22 mouse cellular contexts compared by ENCODE assay signal in genomic region chr9:105274925-105275324, GRCm38 (mm10).
A peak's percentile ranks its signal among the peaks of the same experiment; 100 is the strongest.
DNase-seq lines count a peak whose midpoint lies in the region; ATAC-seq and TF ChIP-seq lines count a peak whose summit lies in the region.
"Had no signal": no experiment of that assay in that cellular context is flagged by ENCODE, and none has a peak within 500 bp of the region (broad histone marks: within the 10 kb centered on the region; RNA-seq: fewer than 3 reads in every experiment).

No protein-coding gene starts in this region.

- no peak overlapping the region for H3K9ac ChIP-seq in hindbrain, embryonic 16.5 days (ENCODE audit: low read depth, low read length)
- H3K9ac ChIP-seq in midbrain, embryonic 15.5 days, result no peak overlapping the region
- H3K9ac ChIP-seq in midbrain, embryonic 11.5 days (ENCODE audit: low read length), result no peak overlapping the region
- no peak overlapping the region for H3K9ac ChIP-seq in forebrain, postnatal 0 days
- H3K9ac ChIP-seq: kidney, embryonic 15.5 days; liver, embryonic 15.5 days had no signal

- H3K4me2 ChIP-seq in hindbrain, embryonic 16.5 days (ENCODE audit: low read length), result no peak overlapping the region
- H3K4me2 ChIP-seq in midbrain, embryonic 15.5 days, result no peak overlapping the region
- no peak overlapping the region for H3K4me2 ChIP-seq in midbrain, embryonic 11.5 days
- H3K4me2 ChIP-seq in forebrain, postnatal 0 days (ENCODE audit: low read depth), result no peak overlapping the region
- H3K4me2 ChIP-seq: kidney, embryonic 15.5 days; liver, embryonic 15.5 days had no signal

- 85% methylated on average over 3 of the region's 3 CpGs for WGBS in hindbrain, embryonic 10.5 days
- WGBS in hindbrain, embryonic 16.5 days, result 60% methylated on average over 3 of the region's 3 CpGs
- WGBS in midbrain, embryonic 15.5 days, result 71% methylated on average over 3 of the region's 3 CpGs
- WGBS in midbrain, embryonic 11.5 days, result 87% methylated on average over 3 of the region's 3 CpGs
- WGBS in forebrain, postnatal 0 days, result 47% methylated on average over 3 of the region's 3 CpGs

- H3K4me1 ChIP-seq in hindbrain, embryonic 10.5 days (replicated peaks), result peaks cover 12% of the 10 kb centered on the region
- H3K4me1 ChIP-seq in hindbrain, embryonic 16.5 days (ENCODE audit: control insufficient read depth, insufficient read depth, low read depth, low read length), result peaks cover 8% of the 10 kb centered on the region
- peaks cover 13% of the 10 kb centered on the region for H3K4me1 ChIP-seq in midbrain, embryonic 15.5 days
- H3K4me1 ChIP-seq in midbrain, embryonic 11.5 days (ENCODE audit: control insufficient read depth, insufficient read depth, low read length), result peaks cover 3% of the 10 kb centered on the region; the same call in 1 of the 2 replicates
- 0 out of 2 replicates have a peak, but pooled peaks cover 3% of the 10 kb centered on the region for H3K4me1 ChIP-seq in forebrain, postnatal 0 days (ENCODE audit: insufficient read depth)
- H3K4me1 ChIP-seq: embryonic facial prominence, embryonic 10.5 days; kidney, embryonic 15.5 days; limb, embryonic 10.5 days; liver, embryonic 15.5 days had no signal

- ATAC-seq in hindbrain, embryonic 16.5 days, result no peak
- no peak for ATAC-seq in midbrain, embryonic 15.5 days (replicated peaks)
- ATAC-seq in midbrain, embryonic 11.5 days (ENCODE audit: low FRiP score), result no peak
- ATAC-seq in forebrain, postnatal 0 days, result peak; percentile 63
- ATAC-seq in megakaryocyte-erythroid progenitor cell, adult 5-6 weeks (replicated peaks; ENCODE audit: low FRiP score, low TSS enrichment, poor library complexity, severe bottlenecking), result no peak

- no peaks in the 10 kb centered on the region for H3K27me3 ChIP-seq in hindbrain, embryonic 10.5 days (ENCODE audit: insufficient read depth, poor library complexity, severe bottlenecking)
- no peaks in the 10 kb centered on the region for H3K27me3 ChIP-seq in hindbrain, embryonic 16.5 days (replicated peaks; ENCODE audit: control insufficient read depth, insufficient read depth, low read length)
- H3K27me3 ChIP-seq in midbrain, embryonic 15.5 days (replicated peaks), result no peaks in the 10 kb centered on the region
- no peaks in the 10 kb centered on the region for H3K27me3 ChIP-seq in midbrain, embryonic 11.5 days (ENCODE audit: control insufficient read depth, insufficient read depth, low read length)
- no peaks in the 10 kb centered on the region for H3K27me3 ChIP-seq in forebrain, postnatal 0 days (ENCODE audit: insufficient read depth, low read length)
- H3K27me3 ChIP-seq: kidney, embryonic 15.5 days; liver, embryonic 15.5 days had no signal

- no peak for TF ChIP-seq CTCF in forebrain, postnatal 0 days (IDR thresholded peaks at IDR 0.05; ENCODE audit: low read depth)

- no peak for DNase-seq in hindbrain, embryonic 10.5 days (ENCODE audit: low spot score)
- DNase-seq in midbrain, embryonic 11.5 days (ENCODE audit: low spot score, missing footprints), result no peak
- peak; percentile 46 for DNase-seq in forebrain, postnatal 0 days
- no peak for DNase-seq in layer of hippocampus, adult 8-10 months (ENCODE audit: low spot score in 2 of 2)
- DNase-seq: adrenal gland, postnatal 25 days; cerebellum, adult 11 months; cerebellum, adult 9-11 months; gastrocnemius, adult 2 months; kidney, adult 11 months; kidney, postnatal 4 days; layer of hippocampus, adult 9-11 months; liver; right cerebral cortex, postnatal 25 days; spleen, adult 18-20 months had no signal

- no peaks in the 10 kb centered on the region for H3K9me3 ChIP-seq in hindbrain, embryonic 10.5 days
- H3K9me3 ChIP-seq in hindbrain, embryonic 16.5 days (ENCODE audit: control insufficient read depth, low read length), result no peaks in the 10 kb centered on the region
- no peaks in the 10 kb centered on the region for H3K9me3 ChIP-seq in midbrain, embryonic 15.5 days
- H3K9me3 ChIP-seq in midbrain, embryonic 11.5 days (ENCODE audit: control insufficient read depth, low read length), result no peaks in the 10 kb centered on the region
- no peaks in the 10 kb centered on the region for H3K9me3 ChIP-seq in forebrain, postnatal 0 days (ENCODE audit: low read length)
- H3K9me3 ChIP-seq: embryonic facial prominence, embryonic 10.5 days; kidney, embryonic 15.5 days; limb, embryonic 10.5 days; liver, embryonic 15.5 days had no signal

- no peaks in the 10 kb centered on the region for H3K36me3 ChIP-seq in hindbrain, embryonic 10.5 days
- H3K36me3 ChIP-seq in hindbrain, embryonic 16.5 days (ENCODE audit: control insufficient read depth, insufficient read depth, low read length), result no peaks in the 10 kb centered on the region
- H3K36me3 ChIP-seq in midbrain, embryonic 15.5 days (replicated peaks), result no peaks in the 10 kb centered on the region
- H3K36me3 ChIP-seq in midbrain, embryonic 11.5 days (ENCODE audit: control insufficient read depth, insufficient read depth, low read length), result no peaks in the 10 kb centered on the region
- H3K36me3 ChIP-seq in forebrain, postnatal 0 days (ENCODE audit: insufficient read depth), result no peaks in the 10 kb centered on the region
- H3K36me3 ChIP-seq: embryonic facial prominence, embryonic 10.5 days; kidney, embryonic 15.5 days; limb, embryonic 10.5 days; liver, embryonic 15.5 days had no signal

- H3K4me3 ChIP-seq in hindbrain, embryonic 10.5 days, result no peak overlapping the region
- no peak overlapping the region for H3K4me3 ChIP-seq in hindbrain, embryonic 16.5 days (ENCODE audit: low read length)
- H3K4me3 ChIP-seq in midbrain, embryonic 15.5 days, result no peak overlapping the region
- H3K4me3 ChIP-seq in midbrain, embryonic 11.5 days (ENCODE audit: low read depth, low read length), result no peak overlapping the region
- H3K4me3 ChIP-seq in forebrain, postnatal 0 days (ENCODE audit: low read depth, low read length), result no peak overlapping the region
- H3K4me3 ChIP-seq: embryonic facial prominence, embryonic 10.5 days; gastrocnemius, adult 2 months; kidney, embryonic 15.5 days; limb, embryonic 10.5 days; liver, embryonic 15.5 days had no signal

- peak overlapping the region; percentile 64; the same call in 1 of the 2 replicates for H3K27ac ChIP-seq in hindbrain, embryonic 10.5 days
- no peak overlapping the region for H3K27ac ChIP-seq in hindbrain, embryonic 16.5 days (ENCODE audit: low read depth, low read length)
- H3K27ac ChIP-seq in midbrain, embryonic 15.5 days, result peak overlapping the region; percentile 64
- H3K27ac ChIP-seq in midbrain, embryonic 11.5 days (ENCODE audit: low read depth, low read length), result no peak overlapping the region; the same call in 1 of the 2 replicates
- no peak overlapping the region for H3K27ac ChIP-seq in forebrain, postnatal 0 days (ENCODE audit: low read depth, low read length)
- H3K27ac ChIP-seq: embryonic facial prominence, embryonic 10.5 days; gastrocnemius, adult 2 months; kidney, embryonic 15.5 days; limb, embryonic 10.5 days; liver, embryonic 15.5 days; macrophage had no signal

Comparison
In these comparisons a context has a peak if more than half of its experiments do, and no peak if none do; other contexts are left out.
1. H3K27ac ChIP-seq: peak in hindbrain, embryonic 10.5 days (single experiment) and midbrain, embryonic 15.5 days (single experiment); none in hindbrain, embryonic 16.5 days (single experiment), midbrain, embryonic 11.5 days (single experiment) and forebrain, postnatal 0 days (single experiment).